Mouse (Mus musculus): ENCODE measurements at regions not wholly inside any gene's neighbourhood (a gene's known extent, or its start where the extent isn't known, plus 50 kb on each side); places are given as distances from the start of the nearest gene placed in this dataset.
"Not testable (repeated sequence)": the region's sequence is repeated elsewhere in the genome, so short reads cannot be mapped to it uniquely, and the experiment has no call there.

GRCm38 (mm10) chr12:98144464-98144863, 114.8 kb downstream of the Galc start:
- Histone ChIP-seq H3K36me3 (replicated peaks; ENCODE audit: low read length) (no peaks in the 10 kb centered on the region), H3K4me1 (no peaks in the 10 kb centered on the region), H3K4me3 (replicated peaks) (no peak overlapping the region), H3K27me3 (replicated peaks) (no peaks in the 10 kb centered on the region), H3K9me3 (no peaks in the 10 kb centered on the region)
- no peak for TF ChIP-seq GATA1 (IDR thresholded peaks at IDR 0.05; ENCODE audit: borderline replicate concordance, low read length)
- no peak for TF ChIP-seq FLI1 (IDR thresholded peaks at IDR 0.05; ENCODE audit: low read length)

GRCm38 (mm10) chr12:98143170-98143569, 116.1 kb downstream of the Galc start:
- no peak for TF ChIP-seq FLI1 (IDR thresholded peaks at IDR 0.05; ENCODE audit: low read length)
- no peak for TF ChIP-seq GATA1 (IDR thresholded peaks at IDR 0.05; ENCODE audit: borderline replicate concordance, low read length)
- H3K9me3 ChIP-seq, result no peaks in the 10 kb centered on the region
- no peaks in the 10 kb centered on the region for H3K36me3 ChIP-seq (replicated peaks; ENCODE audit: low read length)
- no peak overlapping the region for H3K4me3 ChIP-seq (replicated peaks)
- H3K27me3 ChIP-seq (replicated peaks), result no peaks in the 10 kb centered on the region
- no peaks in the 10 kb centered on the region for H3K4me1 ChIP-seq

- H3K27me3 ChIP-seq (replicated peaks); H3K9me3 ChIP-seq; H3K36me3 ChIP-seq (replicated peaks; ENCODE audit: low read length); H3K4me3 ChIP-seq (replicated peaks); H3K4me1 ChIP-seq: not testable (repeated sequence)
Measured at GRCm38 (mm10) chr12:98139906-98140305, 119.4 kb downstream of the Galc start.

GRCm38 (mm10) chr12:98131276-98131675, 128.0 kb downstream of the Galc start:
- H3K27me3 ChIP-seq (replicated peaks), result no peaks in the 10 kb centered on the region
- no peaks in the 10 kb centered on the region for H3K4me1 ChIP-seq
- H3K9me3 ChIP-seq, result no peaks in the 10 kb centered on the region
- H3K4me3 ChIP-seq (replicated peaks), result no peak overlapping the region
- H3K36me3 ChIP-seq (replicated peaks; ENCODE audit: low read length), result no peaks in the 10 kb centered on the region
- no peak for TF ChIP-seq FLI1 (IDR thresholded peaks at IDR 0.05; ENCODE audit: low read length)
- TF ChIP-seq GATA1 (IDR thresholded peaks at IDR 0.05; ENCODE audit: borderline replicate concordance, low read length), result no peak

- no peak for TF ChIP-seq GATA1 (IDR thresholded peaks at IDR 0.05; ENCODE audit: borderline replicate concordance, low read length)
- no peak for TF ChIP-seq FLI1 (IDR thresholded peaks at IDR 0.05; ENCODE audit: low read length)
- Histone ChIP-seq H3K9me3 (peaks cover 15% of the 10 kb centered on the region), H3K27me3 (replicated peaks) (no peaks in the 10 kb centered on the region), H3K4me1 (no peaks in the 10 kb centered on the region), H3K4me3 (replicated peaks) (no peak overlapping the region), H3K36me3 (replicated peaks; ENCODE audit: low read length) (no peaks in the 10 kb centered on the region)
Measured at GRCm38 (mm10) chr12:98123541-98123940, 135.7 kb downstream of the Galc start.

GRCm38 (mm10) chr12:98108039-98108438, 151.2 kb downstream of the Galc start:
- Histone ChIP-seq H3K27me3 (replicated peaks) (no peaks in the 10 kb centered on the region), H3K4me1 (no peaks in the 10 kb centered on the region), H3K4me3 (replicated peaks) (no peak overlapping the region), H3K36me3 (replicated peaks; ENCODE audit: low read length) (no peaks in the 10 kb centered on the region), H3K9me3 (peaks cover 4% of the 10 kb centered on the region; the same call in 1 of the 2 replicates)
- no peak for TF ChIP-seq GATA1 (IDR thresholded peaks at IDR 0.05; ENCODE audit: borderline replicate concordance, low read length)
- TF ChIP-seq FLI1 (IDR thresholded peaks at IDR 0.05; ENCODE audit: low read length), result no peak

- Histone ChIP-seq H3K4me3 (replicated peaks) (no peak overlapping the region), H3K9me3 (peaks cover 4% of the 10 kb centered on the region; the same call in 1 of the 2 replicates), H3K27me3 (replicated peaks) (no peaks in the 10 kb centered on the region), H3K36me3 (replicated peaks; ENCODE audit: low read length) (no peaks in the 10 kb centered on the region), H3K4me1 (no peaks in the 10 kb centered on the region)
- TF ChIP-seq FLI1 (IDR thresholded peaks at IDR 0.05; ENCODE audit: low read length) (no peak), GATA1 (IDR thresholded peaks at IDR 0.05; ENCODE audit: borderline replicate concordance, low read length) (no peak)
Measured at GRCm38 (mm10) chr12:98106789-98107684, 152.2 kb downstream of the Galc start.

GRCm38 (mm10) chr12:98106151-98106788, 153.0 kb downstream of the Galc start:
- TF ChIP-seq GATA1 (IDR thresholded peaks at IDR 0.05; ENCODE audit: borderline replicate concordance, low read length) (no peak), FLI1 (IDR thresholded peaks at IDR 0.05; ENCODE audit: low read length) (no peak)
- Histone ChIP-seq H3K9me3 (peaks cover 4% of the 10 kb centered on the region; the same call in 1 of the 2 replicates), H3K27me3 (replicated peaks) (no peaks in the 10 kb centered on the region), H3K36me3 (replicated peaks; ENCODE audit: low read length) (no peaks in the 10 kb centered on the region), H3K4me1 (no peaks in the 10 kb centered on the region), H3K4me3 (replicated peaks) (no peak overlapping the region)

- H3K27me3 ChIP-seq (replicated peaks), result no peaks in the 10 kb centered on the region
- H3K36me3 ChIP-seq (replicated peaks; ENCODE audit: low read length), result no peaks in the 10 kb centered on the region
- H3K4me1 ChIP-seq, result no peaks in the 10 kb centered on the region
- H3K4me3 ChIP-seq (replicated peaks), result no peak overlapping the region
- H3K9me3 ChIP-seq, result peaks cover 4% of the 10 kb centered on the region
- TF ChIP-seq GATA1 (IDR thresholded peaks at IDR 0.05; ENCODE audit: borderline replicate concordance, low read length) (no peak), FLI1 (IDR thresholded peaks at IDR 0.05; ENCODE audit: low read length) (no peak)
Measured at GRCm38 (mm10) chr12:98105749-98106148, 153.5 kb downstream of the Galc start.

GRCm38 (mm10) chr12:98090171-98090570, 169.1 kb downstream of the Galc start:
- Histone ChIP-seq H3K36me3 (replicated peaks; ENCODE audit: low read length) (no peaks in the 10 kb centered on the region), H3K27me3 (replicated peaks) (no peaks in the 10 kb centered on the region), H3K4me3 (replicated peaks) (no peak overlapping the region), H3K9me3 (peaks cover 28% of the 10 kb centered on the region), H3K4me1 (no peaks in the 10 kb centered on the region)
- TF ChIP-seq GATA1 (IDR thresholded peaks at IDR 0.05; ENCODE audit: borderline replicate concordance, low read length) (no peak), FLI1 (IDR thresholded peaks at IDR 0.05; ENCODE audit: low read length) (no peak)
